Mouse (Mus musculus): Measurements from ENCODE around the gene Prrc2b. TPM values are rescaled to one million over a fixed set of nuclear protein-coding genes. Genes with fewer than 3 reads are reported as not detected.

Gene Prrc2b
- total RNA-seq, 2 experiments from 2014 or later, result 78.4 to 79.7 TPM

DNA sequence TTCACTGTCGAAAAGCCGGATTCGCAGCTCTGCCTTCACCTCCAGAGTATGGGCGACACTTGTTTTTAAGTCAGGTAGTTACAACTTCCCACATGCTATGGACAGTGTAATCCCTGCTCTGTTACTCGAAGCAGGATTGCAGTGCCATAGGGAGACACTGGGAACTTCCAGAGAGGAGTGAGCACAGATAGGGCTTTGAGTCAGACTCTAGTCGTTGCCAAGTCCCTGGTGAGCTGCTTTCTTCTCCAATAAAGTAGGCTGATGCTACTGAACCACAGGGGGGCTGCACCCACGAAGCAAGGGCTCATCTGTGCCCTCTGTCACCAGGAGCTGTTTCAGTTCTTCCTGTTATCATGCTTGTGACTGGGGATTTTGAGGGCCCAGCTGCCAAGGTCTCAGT is 70.7 kb downstream of the Prrc2b start:
- DNase-seq (ENCODE audit: low spot score), result no peak

- no peak for DNase-seq (ENCODE audit: low spot score)
These were observed 71.2 kb downstream of the Prrc2b start for GRCm38 (mm10) chr2:32222057-32222456.

DNA sequence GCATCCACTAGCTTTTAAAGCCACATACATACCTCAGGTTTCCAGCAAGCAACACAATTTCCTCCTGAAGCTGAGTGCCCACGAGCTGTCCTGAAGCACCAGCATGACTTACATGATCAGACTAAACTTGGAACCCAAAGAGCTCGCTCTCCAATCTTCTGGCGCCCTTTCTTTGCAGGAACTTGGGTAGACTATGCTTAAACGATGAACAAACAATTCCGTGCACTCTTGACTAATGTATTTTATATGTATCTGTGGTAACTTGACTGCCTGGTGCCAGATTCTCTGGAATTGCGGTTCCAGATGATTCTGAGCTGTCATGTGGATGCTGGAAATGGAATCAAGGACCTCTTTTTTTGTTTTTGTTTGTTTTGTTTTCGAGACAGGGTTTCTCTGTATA is 84.6 kb downstream of the Prrc2b start:
- no peak for DNase-seq (ENCODE audit: low spot score)

GRCm38 (mm10) chr2:32235886-32236759 is 85.2 kb downstream of the Prrc2b start, which contains the start of gene Pomt1:
Gene Pomt1 (plus strand): TSS chr2:32236590.
- DNase-seq (ENCODE audit: low spot score), result peak; percentile 87

DNA sequence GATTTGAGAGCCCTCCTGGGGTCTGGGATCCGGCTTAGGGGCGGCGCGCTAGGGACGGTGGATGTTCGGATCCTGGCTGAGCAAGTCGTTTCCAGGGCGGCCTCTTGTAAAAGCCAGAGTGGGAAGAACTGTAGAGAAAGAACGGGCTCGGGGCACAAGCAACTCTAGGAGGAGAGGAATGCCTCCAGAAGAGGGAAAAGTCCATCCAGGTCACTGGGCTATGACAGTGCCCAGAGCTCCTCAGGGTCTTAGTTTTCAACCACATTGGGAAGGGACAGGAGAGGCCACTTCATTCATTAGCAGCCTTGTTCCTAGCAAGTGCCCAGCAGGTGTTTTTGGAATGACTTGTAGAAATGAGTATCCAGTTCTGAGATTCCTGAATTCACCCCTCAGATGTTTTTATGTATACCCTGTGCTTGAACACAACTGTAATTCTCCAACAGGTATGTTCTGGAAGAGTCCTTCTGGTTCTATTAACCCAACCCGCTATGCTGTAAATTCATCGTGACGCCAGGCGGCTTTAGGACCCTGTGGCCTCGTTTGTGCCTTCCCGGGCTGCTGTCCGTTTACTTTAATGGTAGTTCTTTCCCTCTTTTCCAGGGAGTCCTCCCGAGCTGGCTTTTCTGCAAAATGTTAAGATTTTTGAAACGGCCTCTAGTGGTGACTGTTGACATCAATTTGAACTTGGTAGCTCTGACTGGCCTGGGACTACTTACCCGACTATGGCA is 86.0 kb downstream of the Prrc2b start:
- DNase-seq (ENCODE audit: low spot score), result peak; percentile 58

- DNase-seq (ENCODE audit: low spot score), result no peak
These were observed 86.7 kb downstream of the Prrc2b start for GRCm38 (mm10) chr2:32237571-32237970.

DNA sequence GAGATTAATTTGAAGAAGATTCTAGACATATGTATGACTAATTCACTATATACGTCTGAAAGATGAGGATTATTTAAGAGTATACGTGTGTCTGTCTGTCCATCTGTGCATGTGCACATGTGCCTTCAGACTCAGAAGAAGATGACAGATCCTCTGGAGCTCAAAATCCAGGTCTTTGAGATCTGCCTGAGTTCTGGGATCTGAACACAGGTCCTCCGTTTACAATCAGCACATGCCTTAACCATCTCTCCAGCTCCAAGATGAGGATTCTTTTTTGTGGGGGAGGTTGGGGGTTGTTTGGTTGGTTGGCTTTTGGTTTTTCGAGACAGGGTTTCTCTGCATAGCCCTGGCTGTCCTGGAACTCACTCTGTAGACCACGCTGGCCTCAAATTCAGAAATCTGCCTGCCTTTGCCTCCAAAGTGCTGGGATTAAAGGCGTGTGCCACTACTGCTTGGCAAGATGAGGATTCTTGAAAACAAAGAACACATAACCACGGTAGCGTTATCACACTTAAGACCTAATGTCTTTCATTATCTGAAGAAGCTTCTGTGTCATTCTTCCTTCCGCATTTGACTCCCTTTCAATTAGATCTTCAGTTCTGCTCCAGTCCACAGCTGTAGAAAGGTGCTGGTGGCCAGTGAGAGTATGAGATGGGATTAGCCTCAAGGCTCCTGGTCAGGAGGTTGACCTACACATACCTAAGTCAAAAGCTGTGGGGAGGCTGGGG is 88.0 kb downstream of the Prrc2b start:
- no peak for DNase-seq (ENCODE audit: low spot score)

DNA sequence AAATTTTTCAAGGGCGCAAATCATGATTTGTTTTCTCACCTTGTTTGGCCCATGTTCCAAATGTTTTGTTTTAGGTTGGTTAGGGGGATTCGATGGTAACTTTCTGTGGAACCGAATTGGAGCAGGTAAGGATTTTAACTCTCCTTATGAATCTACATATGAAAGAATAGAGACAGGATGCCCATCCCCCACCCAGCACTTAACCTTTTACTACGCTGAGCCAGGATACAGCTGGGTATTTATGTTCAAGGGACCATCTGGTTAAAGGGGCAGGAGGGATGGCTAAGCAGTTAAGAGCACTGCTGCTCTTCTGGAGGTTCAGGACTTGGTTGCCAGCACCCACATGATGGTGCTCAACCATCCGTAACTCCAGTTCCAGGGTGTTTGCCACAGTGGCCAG is 89.7 kb downstream of the Prrc2b start:
- no peak for DNase-seq (ENCODE audit: low spot score)

DNA sequence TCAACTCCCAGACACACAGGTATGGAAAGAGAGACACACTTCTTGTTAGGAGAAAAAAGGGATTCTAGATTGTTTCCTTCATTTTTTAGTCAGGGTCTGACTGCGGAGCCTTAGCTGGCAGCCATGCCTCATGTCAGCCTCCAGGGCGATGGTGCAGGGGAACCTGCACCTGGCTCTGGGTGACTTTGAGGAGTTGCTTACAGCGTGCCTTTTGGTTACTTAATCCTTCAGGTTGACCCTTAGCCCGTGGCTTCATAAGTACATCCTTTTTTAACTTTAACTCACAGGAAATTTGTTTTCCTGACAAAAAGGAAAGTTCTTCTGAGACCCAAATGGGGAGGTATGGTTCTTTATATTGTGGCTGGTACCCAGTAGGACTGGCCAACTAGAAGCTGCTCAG is 92.1 kb downstream of the Prrc2b start:
- DNase-seq (ENCODE audit: low spot score), result no peak

DNA sequence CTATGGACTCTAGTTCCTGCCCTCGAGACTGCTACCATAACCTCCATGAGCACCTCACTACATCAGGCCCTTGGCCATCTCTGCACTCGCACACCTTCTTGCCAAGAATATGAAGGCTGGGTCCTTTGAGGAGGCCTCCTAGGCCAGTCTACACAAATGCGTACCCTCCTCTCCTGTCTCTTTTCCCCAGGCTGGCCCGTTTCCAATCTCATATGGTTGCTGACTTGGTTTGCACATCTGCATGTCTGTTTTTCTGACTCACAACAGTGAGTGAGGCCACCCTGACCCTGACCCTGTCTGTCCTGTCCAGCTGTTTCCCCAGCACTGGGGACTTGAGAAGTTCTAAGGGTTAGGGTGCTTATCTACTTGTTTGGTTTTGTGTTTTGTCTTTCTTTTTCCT is 95.9 kb downstream of the Prrc2b start:
- DNase-seq (ENCODE audit: low spot score), result no peak

GRCm38 (mm10) chr2:32248377-32249361 is 97.8 kb downstream of the Prrc2b start:
- peak; percentile 64 for DNase-seq (ENCODE audit: low spot score)

DNA sequence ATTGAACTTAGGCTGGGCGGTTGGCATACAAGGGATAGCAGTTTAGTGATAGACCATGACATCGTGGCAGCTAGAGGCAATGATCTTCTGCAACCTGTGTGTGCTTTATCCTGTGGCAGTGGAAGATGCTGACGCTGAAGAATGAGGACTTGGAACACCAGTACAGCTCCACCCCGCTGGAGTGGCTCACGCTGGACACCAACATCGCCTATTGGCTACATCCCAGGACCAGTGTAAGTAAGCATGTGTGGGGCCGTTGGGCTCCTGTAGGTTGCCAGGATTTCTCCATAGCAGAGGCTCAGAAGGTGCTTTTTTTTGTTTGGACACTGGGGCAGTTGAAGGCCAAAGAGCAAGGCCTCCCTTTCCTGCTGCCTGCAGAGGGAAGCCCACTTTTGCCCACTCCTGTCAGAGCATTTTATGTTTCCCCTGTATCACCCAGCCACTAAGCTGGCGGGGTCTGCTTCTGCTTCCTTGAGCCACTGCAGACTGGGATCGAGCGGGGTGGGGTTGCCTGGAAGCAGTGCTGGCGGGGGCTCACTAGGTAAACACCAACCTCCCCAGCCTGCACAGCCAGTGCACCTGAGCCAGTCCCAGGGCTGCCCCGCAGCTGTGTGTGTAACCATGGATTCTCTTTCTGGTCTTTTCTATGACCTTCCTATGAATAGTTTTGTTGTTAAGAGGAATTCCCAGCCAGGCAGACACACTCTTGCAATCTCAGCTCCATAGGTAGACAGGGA is 101.1 kb downstream of the Prrc2b start:
- peak; percentile 73 for DNase-seq (ENCODE audit: low spot score)

- no peak for DNase-seq (ENCODE audit: low spot score)
These were observed 101.8 kb downstream of the Prrc2b start for GRCm38 (mm10) chr2:32252658-32253057.

DNA sequence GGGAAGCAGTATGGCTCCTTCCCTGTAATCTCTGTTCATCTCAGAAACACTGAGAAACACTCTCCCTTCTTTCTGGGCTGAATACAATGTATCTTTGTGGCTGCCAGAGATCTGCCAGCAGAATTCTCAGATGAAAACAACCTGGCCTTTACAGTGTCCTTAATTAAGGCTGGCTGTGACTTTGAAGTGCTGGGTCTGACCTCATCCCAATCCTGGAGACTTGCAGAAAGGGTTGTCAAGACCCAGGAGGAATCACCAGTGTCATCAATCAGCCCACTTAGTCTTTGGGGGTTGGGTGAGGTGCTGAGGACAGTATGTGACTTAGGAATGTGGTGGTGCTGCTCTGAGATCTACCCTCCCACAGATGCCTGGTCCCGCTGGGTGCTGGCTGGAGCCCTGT is 102.5 kb downstream of the Prrc2b start:
- DNase-seq (ENCODE audit: low spot score), result no peak

DNA sequence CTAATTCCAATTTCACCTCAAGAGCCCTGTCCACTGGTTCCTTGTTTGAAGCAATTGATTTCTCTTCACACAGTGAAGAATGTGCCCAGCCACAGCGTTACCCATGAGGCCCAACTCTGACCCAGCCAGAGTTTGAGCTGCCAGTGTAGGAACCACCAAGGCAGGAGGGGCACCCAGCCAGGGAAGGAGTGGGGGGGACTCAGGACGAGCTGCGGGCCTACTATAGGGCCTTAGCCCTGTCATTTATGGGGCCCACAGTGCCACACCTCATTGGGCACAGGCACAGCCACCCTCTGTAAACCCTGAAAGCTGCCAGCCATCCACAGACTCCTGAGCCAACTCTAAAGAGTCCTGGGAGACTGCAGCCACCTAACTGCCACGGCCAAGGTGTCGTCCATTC is 103.7 kb downstream of the Prrc2b start:
- DNase-seq (ENCODE audit: low spot score), result no peak

- no peak for DNase-seq (ENCODE audit: low spot score)
These were observed 105.4 kb downstream of the Prrc2b start for GRCm38 (mm10) chr2:32256273-32256672.

- no peak for DNase-seq (ENCODE audit: low spot score)
These were observed 108.1 kb downstream of the Prrc2b start for GRCm38 (mm10) chr2:32258887-32259533.

- DNase-seq (ENCODE audit: low spot score), result peak; percentile 85
These were observed 109.0 kb downstream of the Prrc2b start, which contains the start of gene Uck1 for GRCm38 (mm10) chr2:32259657-32260417. Gene Uck1 (minus strand): TSS chr2:32260159.

- DNase-seq (ENCODE audit: low spot score), result no peak
These were observed 109.8 kb downstream of the Prrc2b start for GRCm38 (mm10) chr2:32260635-32261034.

Data from gastrocnemius, adult 18-20 months (tissue).